Comparison of ENCODE assay signal across 13 mouse cellular contexts in the genomic region with DNA sequence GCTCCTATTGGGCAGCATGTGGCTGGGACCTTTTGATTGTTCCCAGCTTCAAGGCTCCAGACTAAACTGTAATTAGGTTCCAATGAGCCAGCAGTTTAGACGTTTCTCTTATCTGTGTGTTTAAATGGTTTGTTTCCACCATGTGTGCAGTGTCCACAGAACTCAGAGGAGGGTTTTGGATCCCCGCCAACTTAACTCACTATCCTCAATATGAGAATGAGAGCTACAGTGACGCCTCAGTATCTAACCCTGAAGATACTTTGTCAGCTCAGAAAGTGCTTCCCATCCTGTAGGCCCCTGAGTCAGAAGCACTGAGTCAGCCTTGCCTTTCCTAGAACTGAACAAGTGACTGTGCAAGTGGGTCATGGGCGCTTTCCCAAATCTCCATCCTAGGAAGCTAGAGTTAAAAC. TPM values are rescaled to one million over a fixed set of nuclear protein-coding genes. Genes with fewer than 3 reads are reported as not detected.
DNase-seq lines count a peak whose midpoint lies in the region; ATAC-seq and TF ChIP-seq lines count a peak whose summit lies in the region.
"Had no signal": no experiment of that assay in that cellular context is flagged by ENCODE, and none has a peak within 500 bp of the region (broad histone marks: within the 10 kb centered on the region; RNA-seq: fewer than 3 reads in every experiment).

No protein-coding gene starts in this region.

- H3K9ac ChIP-seq in heart, postnatal 0 days (replicated peaks; ENCODE audit: low read depth, low read length): no peak overlapping the region
- H3K9ac ChIP-seq in liver, embryonic 13.5 days: no peak overlapping the region
- H3K9ac ChIP-seq: embryonic facial prominence, embryonic 15.5 days had no signal

- peak; percentile 53; the same call in 1 of the 2 replicates for ATAC-seq in heart, postnatal 0 days (ENCODE audit: insufficient read depth, low read depth)
- peak; percentile 47 for ATAC-seq in liver, embryonic 13.5 days (ENCODE audit: low read depth)
- ATAC-seq: forebrain, embryonic 14.5 days had no signal

- DNase-seq in heart, postnatal 0 days (ENCODE audit: low spot score): peak; percentile 51
- DNase-seq in heart, postnatal 25 days (ENCODE audit: low spot score): no peak
- DNase-seq in 416B (ENCODE audit: low read depth): peak; percentile 36
- DNase-seq in adrenal gland, adult (ENCODE audit: inconsistent age in 2 of 2, low spot score in 1 of 2): peak; percentile 67 to 90
- no peak for DNase-seq in liver, embryonic 13.5 days
- DNase-seq in cerebellum, adult 8-10 months: no peak
- no peak for DNase-seq in layer of hippocampus, postnatal 14 days (ENCODE audit: low spot score in 2 of 2)
- DNase-seq: lung, postnatal 14 days; right cerebral cortex, postnatal 25 days; thymus, postnatal 36 days had no signal

- H3K27ac ChIP-seq in heart, postnatal 0 days (ENCODE audit: low read depth): 0 out of 2 replicates have a peak overlapping the region, but pooled peaks have one; percentile 3
- no peak overlapping the region for H3K27ac ChIP-seq in liver, embryonic 13.5 days
- H3K27ac ChIP-seq: embryonic facial prominence, embryonic 15.5 days had no signal

- peaks cover 38% of the 10 kb centered on the region for H3K36me3 ChIP-seq in heart, postnatal 0 days (replicated peaks; ENCODE audit: control insufficient read depth, insufficient read depth, low read length)
- H3K36me3 ChIP-seq in liver, embryonic 13.5 days: peaks cover 39% of the 10 kb centered on the region

- H3K4me3 ChIP-seq in heart, postnatal 0 days (ENCODE audit: low read depth, low read length): no peak overlapping the region
- H3K4me3 ChIP-seq in liver, embryonic 13.5 days (replicated peaks): no peak overlapping the region
- H3K4me3 ChIP-seq: embryonic facial prominence, embryonic 15.5 days had no signal

- intact Hi-C loops in heart, postnatal 25 days (cut with DNase I): no loop called here

- TF ChIP-seq CTCF in heart, postnatal 0 days (IDR thresholded peaks at IDR 0.05; ENCODE audit: low read depth): no peak

- H3K4me1 ChIP-seq in heart, postnatal 0 days (ENCODE audit: control insufficient read depth, insufficient read depth): peaks cover 4% of the 10 kb centered on the region; the same call in 1 of the 2 replicates
- H3K4me1 ChIP-seq in liver, embryonic 13.5 days (replicated peaks): peaks cover 21% of the 10 kb centered on the region
- H3K4me1 ChIP-seq: embryonic facial prominence, embryonic 15.5 days had no signal

- no peaks in the 10 kb centered on the region for H3K27me3 ChIP-seq in heart, postnatal 0 days (ENCODE audit: control insufficient read depth, insufficient read depth, low read length)
- H3K27me3 ChIP-seq in liver, embryonic 13.5 days: no peaks in the 10 kb centered on the region
- H3K27me3 ChIP-seq: CH12.LX; embryonic facial prominence, embryonic 15.5 days had no signal

- H3K4me2 ChIP-seq in heart, postnatal 0 days (ENCODE audit: low read depth, low read length): no peak overlapping the region
- H3K4me2 ChIP-seq in liver, embryonic 13.5 days: no peak overlapping the region
- H3K4me2 ChIP-seq: embryonic facial prominence, embryonic 15.5 days had no signal

- H3K9me3 ChIP-seq in heart, postnatal 0 days (replicated peaks; ENCODE audit: control insufficient read depth, low read length): no peaks in the 10 kb centered on the region
- H3K9me3 ChIP-seq in liver, embryonic 13.5 days (replicated peaks): no peaks in the 10 kb centered on the region
- H3K9me3 ChIP-seq: embryonic facial prominence, embryonic 15.5 days had no signal

- TF ChIP-seq EP300 in heart, postnatal 0 days (IDR thresholded peaks at IDR 0.05; ENCODE audit: low read depth): no peak

- 33% methylated on average over 4 of the region's 4 CpGs for WGBS in heart, postnatal 0 days
- WGBS in liver, embryonic 13.5 days (ENCODE audit: insufficient replicate concordance): 57% methylated on average over 4 of the region's 4 CpGs

RNA-seq across cellular contexts. Expression of a gene that starts 11.6 kb away (rescaled TPM):
- 20.6 and 41.9 TPM in 2 replicates for total RNA-seq in heart, postnatal 0 days (2014; rRNA removed; ENCODE audit: low replicate concordance)
- 41.4 and 44.7 TPM in 2 replicates for polyA plus RNA-seq in heart, postnatal 0 days (2015; fragmentation: Nextera tagmentation; extraction: Ambion mirVana)
- total RNA-seq in heart, postnatal 25 days (2021): 10 to 100 TPM; 10.1 to 11.5 TPM
- polyA plus RNA-seq in liver, embryonic 13.5 days (2015; fragmentation: Nextera tagmentation; extraction: Ambion mirVana): 133 and 148 TPM in 2 replicates
- 10 to 100 TPM; 21.9 to 22.4 TPM for total RNA-seq in layer of hippocampus, postnatal 14 days (2021)

RNA-seq across cellular contexts. Expression of a gene that starts 16.3 kb away (rescaled TPM):
- total RNA-seq in heart, postnatal 0 days (2014; rRNA removed; ENCODE audit: low replicate concordance): 67.4 and 79.3 TPM in 2 replicates
- polyA plus RNA-seq in heart, postnatal 0 days (2015; fragmentation: Nextera tagmentation; extraction: Ambion mirVana): 122 and 127 TPM in 2 replicates
- 10 to 100 TPM; 72.6 to 81.0 TPM for total RNA-seq in heart, postnatal 25 days (2021)
- polyA plus RNA-seq in liver, embryonic 13.5 days (2015; fragmentation: Nextera tagmentation; extraction: Ambion mirVana): 71.5 and 73.0 TPM in 2 replicates
- 10 to 100 TPM; 33.3 to 36.5 TPM for total RNA-seq in layer of hippocampus, postnatal 14 days (2021)

RNA-seq across cellular contexts. Expression of a gene that starts 29.2 kb away (rescaled TPM):
- total RNA-seq in heart, postnatal 0 days (2014; rRNA removed; ENCODE audit: low replicate concordance): 43.7 and 49.4 TPM in 2 replicates
- 16.5 and 19.1 TPM in 2 replicates for polyA plus RNA-seq in heart, postnatal 0 days (2015; fragmentation: Nextera tagmentation; extraction: Ambion mirVana)
- 10 to 100 TPM; 34.0 to 34.1 TPM for total RNA-seq in heart, postnatal 25 days (2021)
- 8.2 and 8.4 TPM in 2 replicates for polyA plus RNA-seq in liver, embryonic 13.5 days (2015; fragmentation: Nextera tagmentation; extraction: Ambion mirVana)
- total RNA-seq in layer of hippocampus, postnatal 14 days (2021): 10 to 100 TPM; 44.3 to 45.5 TPM

RNA-seq across cellular contexts. Expression of a gene that starts 29.2 kb away (rescaled TPM):
- total RNA-seq in heart, postnatal 0 days (2014; rRNA removed; ENCODE audit: low replicate concordance): 19.1 and 38.5 TPM in 2 replicates
- polyA plus RNA-seq in heart, postnatal 0 days (2015; fragmentation: Nextera tagmentation; extraction: Ambion mirVana): 23.2 and 24.3 TPM in 2 replicates
- total RNA-seq in heart, postnatal 25 days (2021): 10 to 100 TPM; 29.9 to 36.2 TPM
- polyA plus RNA-seq in liver, embryonic 13.5 days (2015; fragmentation: Nextera tagmentation; extraction: Ambion mirVana): 35.6 and 39.2 TPM in 2 replicates
- 10 to 100 TPM; 27.9 to 32.8 TPM for total RNA-seq in layer of hippocampus, postnatal 14 days (2021)

Comparison
In these comparisons a context has a peak if more than half of its experiments do, and no peak if none do; other contexts are left out.
1. DNase-seq: peak in heart, postnatal 0 days (single experiment), 416B (single experiment) and adrenal gland, adult (2 of 2); none in heart, postnatal 25 days (single experiment), liver, embryonic 13.5 days (single experiment), cerebellum, adult 8-10 months (single experiment) and layer of hippocampus, postnatal 14 days (0 of 2).